Mouse (Mus musculus): Measurements from ENCODE around the gene Fance.

- TF ChIP-seq CTCF (IDR thresholded peaks at IDR 0.05; ENCODE audit: insufficient read depth, low read length) (no peak), POLR2A (IDR thresholded peaks at IDR 0.05; ENCODE audit: borderline replicate concordance, extremely low read depth, low read depth, low read length) (no peak)
Observed at GRCm38 (mm10) chr17:28331241-28332112, 18.2 kb downstream of the Fance start.
